Mouse (Mus musculus): ENCODE measurements around the gene Aars2. TPM values are rescaled to one million over a fixed set of nuclear protein-coding genes. Genes with fewer than 3 reads are reported as not detected.

The Aars2 gene
- total RNA-seq, 2 experiments from 2014 or later: 4.0 to 4.6 TPM

DNA sequence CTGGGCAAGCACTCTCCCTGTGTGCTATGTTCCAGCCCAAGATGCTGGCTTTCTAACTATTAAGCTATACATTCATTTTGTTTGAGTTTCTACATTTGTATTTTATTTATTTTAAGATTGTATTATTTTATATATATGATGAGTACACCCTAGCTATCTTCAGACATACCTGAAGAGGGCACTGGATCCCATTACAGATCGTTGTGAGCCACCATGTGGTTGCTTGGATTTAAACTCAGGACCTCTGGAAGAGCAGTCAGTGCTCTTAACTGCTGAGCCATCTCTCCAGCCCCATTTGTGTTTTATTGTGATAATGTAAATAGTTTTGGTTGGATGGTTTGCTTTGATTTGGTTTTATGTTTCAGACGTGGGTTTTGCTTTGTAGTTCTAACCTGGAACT lies 7.1 kb upstream of the Aars2 start:
- ATAC-seq (ENCODE audit: poor library complexity, severe bottlenecking): no peak

DNA sequence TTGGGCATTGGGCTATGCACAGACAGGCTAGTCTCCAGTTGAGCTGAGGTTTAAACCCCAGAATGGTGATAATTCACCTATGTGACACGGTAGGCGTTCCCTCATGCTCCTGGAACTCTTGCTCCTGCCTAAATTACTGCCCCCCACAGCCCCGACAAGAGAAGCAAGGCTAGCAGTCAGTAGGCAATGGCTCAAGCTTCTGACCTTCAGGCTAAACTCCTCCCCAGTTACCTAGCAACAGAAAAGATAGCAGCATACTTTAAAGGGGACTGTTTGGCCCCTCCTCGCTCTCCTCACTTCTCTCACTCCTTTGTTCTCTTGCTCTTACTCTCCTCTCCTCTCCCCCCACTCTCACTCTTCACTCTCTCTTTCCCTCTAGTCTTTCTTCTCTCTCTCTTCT lies 5.7 kb upstream of the Aars2 start:
- ATAC-seq (ENCODE audit: poor library complexity, severe bottlenecking): no peak

DNA sequence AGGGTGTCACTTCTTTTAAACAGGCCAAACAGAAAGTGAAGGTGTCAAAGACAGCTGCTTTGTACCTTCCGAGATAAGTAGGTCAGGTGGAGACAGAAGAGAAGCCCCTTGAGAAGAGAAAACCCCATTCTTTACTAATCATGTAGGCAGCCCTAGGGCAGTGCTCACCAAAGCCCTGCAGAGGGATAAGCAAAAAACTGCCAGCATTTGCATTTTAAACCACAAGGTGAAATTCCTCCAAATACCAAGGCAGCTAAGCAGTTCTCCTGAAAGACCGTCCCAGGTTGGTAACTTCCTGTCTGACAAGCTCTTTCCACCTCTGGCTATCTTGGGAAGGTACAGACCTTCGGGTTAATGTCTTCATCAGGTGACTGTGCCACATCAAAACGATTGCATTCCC lies 4.3 kb upstream of the Aars2 start:
- ATAC-seq (ENCODE audit: poor library complexity, severe bottlenecking): no peak

DNA sequence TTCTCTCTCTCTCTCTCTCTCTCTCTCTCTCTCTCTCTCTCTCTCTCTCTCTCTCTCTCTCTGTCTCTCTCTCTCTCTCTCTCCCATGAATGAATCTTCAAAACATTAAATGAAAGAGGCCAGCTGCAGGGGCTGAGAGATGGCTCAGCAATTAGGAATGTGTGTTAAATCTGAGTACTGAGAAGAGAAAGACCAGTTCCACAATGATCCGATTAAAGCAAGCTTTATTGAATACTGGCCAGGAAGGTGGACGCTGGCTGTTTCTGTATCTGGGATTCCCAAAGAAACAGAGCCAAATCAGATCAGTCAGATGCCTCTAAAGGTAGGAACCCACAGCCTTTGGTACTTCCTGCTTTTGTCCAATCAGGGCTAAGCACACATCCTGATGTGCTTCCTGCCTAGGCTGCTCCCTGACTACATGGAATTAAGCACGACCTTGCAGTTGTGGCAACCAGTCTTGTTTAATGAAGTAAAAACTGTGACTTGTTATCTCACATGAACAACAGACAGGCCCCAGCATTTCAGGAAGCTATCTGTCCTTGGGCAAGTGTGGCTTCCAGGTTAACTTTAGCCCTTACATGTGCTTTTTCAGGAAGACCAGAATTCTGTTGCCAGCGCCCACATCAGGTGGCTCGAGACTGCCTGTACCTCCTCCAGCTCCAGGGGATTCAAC lies 3.2 kb upstream of the Aars2 start:
- no peak for ATAC-seq (ENCODE audit: poor library complexity, severe bottlenecking)

DNA sequence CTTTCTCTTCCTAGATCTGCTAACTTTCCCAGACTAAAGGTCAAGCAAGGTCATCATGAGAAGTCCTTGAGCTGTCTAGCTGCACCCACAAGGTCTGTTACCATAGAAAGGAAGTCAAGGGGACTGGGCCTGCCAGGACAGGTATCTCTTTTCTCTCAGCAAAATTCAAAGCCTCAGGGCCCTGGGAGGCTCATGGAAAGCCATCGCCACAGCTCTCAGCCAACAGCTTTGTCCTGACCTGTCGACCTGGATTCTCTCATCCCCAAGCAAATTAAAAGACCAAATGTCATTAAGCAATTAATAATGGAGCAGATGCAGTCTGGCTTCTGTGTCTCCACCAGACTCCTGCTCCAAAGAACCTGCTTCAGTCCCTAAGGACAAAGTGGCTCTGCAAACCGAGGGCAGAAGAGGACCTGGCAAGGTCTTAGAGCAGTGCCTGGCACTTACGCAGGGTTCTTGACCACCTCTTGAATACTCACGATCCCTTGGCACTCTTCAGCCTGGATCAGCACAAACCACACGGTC lies 638 bp upstream of the Aars2 start:
- no peak for ATAC-seq (ENCODE audit: poor library complexity, severe bottlenecking)

DNA sequence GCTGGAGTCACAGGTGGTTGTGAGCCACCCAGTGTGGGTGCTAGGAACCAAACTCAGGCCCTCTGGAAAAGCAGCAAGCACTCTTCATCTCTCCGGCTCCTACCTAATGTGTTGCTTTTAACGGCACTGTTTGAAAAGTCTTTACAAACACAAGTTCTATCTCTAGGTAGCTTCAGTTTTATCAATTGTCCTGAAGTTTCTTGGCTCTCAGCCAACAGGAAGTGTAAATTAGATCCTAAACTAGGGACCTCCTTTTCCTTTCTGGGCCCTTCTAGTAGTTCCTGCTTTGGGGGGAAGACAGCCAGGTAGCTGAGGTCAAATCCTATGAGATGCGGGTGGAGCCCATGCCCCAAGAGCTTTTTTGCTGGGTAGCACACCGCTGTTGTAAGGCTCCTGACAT lies 4.2 kb downstream of the Aars2 start:
- no peak for ATAC-seq (ENCODE audit: poor library complexity, severe bottlenecking)

DNA sequence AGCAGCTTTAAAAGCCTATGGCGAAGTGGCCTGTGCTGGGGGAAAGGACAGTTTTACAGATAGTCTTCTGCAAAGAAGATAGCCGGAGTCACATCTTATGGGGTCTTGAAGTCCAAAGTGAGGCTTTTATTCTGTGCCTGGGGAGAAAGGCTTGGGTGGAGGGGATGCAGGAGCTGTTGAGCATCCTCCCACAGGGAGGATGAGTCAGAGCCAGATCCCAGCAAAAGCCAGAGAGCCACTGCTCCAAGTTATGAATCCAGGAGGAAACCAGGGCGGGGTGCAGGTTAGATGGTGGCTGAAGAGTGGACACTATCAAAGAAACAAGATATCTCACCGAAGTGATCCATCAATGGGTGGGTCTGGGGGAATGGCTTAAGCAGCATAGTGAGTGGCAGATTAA lies 5.1 kb downstream of the Aars2 start:
- ATAC-seq (ENCODE audit: poor library complexity, severe bottlenecking): no peak

DNA sequence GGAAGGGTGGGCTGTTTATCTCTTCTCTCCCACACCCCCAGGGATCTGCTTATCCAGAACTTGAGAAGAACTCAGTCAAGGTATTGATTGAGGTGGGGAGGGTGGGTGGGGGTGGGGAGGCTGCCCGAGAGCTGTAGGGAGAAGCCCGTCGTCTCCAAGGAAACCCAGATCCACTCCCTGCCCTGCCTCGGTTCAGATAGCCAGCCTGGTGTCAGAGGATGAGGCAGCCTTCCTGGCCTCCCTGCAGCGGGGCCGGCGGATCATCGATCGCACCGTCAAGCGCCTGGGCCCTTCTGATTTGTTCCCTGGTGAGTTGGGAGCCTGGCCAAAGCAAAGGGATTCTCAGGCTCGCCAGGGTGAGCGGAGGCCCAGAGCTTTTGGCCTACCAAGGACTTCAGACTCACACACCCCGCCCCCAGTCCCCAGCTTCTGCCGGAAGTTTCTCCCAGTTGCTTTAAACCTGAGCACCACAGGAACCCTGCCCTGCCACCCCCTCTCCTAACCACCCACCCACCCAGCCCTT lies 8.6 kb downstream of the Aars2 start:
- no peak for ATAC-seq (ENCODE audit: poor library complexity, severe bottlenecking)

DNA sequence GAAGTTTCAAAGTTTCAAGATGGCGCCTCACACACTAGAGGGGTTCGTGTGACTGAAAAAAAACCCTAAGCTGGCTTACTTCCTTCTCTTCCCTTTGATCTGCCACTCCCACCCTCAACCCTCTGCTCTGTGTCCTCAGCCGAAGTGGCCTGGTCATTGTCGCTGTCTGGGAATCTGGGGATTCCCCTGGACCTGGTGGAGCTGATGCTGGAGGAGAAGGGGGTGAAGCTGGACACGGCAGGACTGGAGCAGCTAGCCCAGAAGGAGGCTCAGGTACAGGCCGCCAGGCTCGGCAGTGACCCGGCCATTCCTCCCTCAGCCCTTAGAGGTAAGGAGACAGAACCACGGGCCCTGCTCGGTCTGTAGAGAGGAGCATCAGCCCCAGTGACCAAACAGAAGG lies 9.2 kb downstream of the Aars2 start:
- no peak for ATAC-seq (ENCODE audit: poor library complexity, severe bottlenecking)

DNA sequence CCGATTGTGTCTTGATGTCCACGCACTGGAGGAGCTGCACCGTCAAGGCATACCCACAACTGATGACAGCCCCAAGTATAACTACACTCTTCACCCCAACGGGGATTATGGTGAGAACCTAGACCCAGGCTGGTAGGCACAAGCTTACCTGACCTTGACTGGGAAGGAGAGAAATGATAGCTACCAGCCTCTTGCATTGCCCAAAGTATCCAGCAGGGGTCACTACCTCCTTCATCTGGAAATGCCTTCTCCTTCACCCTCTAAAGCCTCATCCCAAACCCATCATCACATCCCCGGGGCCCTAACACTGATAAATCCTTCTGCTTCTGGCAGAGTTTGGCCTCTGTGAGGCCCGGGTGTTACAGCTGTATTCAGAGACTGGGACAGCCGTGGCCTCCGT lies 9.8 kb downstream of the Aars2 start:
- ATAC-seq (ENCODE audit: poor library complexity, severe bottlenecking): peak; percentile 85

DNA sequence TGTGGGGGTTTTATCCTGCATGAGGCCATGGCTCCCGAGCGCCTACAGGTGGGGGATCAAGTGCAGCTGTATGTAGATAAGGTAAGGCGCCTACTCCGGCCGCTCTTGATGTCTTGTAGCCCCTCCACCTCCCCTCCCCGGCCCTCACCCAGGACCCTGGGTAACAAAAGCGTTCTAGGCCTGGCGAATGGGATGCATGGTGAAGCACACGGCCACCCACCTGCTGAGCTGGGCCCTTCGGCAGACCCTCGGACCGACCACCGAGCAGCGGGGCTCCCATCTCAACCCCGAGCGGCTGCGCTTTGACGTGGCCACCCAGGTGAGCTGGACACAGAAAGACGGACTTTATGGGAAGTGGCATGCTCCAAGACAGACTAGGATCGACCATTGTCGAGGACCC lies 10.5 kb downstream of the Aars2 start:
- ATAC-seq (ENCODE audit: poor library complexity, severe bottlenecking): no peak

DNA sequence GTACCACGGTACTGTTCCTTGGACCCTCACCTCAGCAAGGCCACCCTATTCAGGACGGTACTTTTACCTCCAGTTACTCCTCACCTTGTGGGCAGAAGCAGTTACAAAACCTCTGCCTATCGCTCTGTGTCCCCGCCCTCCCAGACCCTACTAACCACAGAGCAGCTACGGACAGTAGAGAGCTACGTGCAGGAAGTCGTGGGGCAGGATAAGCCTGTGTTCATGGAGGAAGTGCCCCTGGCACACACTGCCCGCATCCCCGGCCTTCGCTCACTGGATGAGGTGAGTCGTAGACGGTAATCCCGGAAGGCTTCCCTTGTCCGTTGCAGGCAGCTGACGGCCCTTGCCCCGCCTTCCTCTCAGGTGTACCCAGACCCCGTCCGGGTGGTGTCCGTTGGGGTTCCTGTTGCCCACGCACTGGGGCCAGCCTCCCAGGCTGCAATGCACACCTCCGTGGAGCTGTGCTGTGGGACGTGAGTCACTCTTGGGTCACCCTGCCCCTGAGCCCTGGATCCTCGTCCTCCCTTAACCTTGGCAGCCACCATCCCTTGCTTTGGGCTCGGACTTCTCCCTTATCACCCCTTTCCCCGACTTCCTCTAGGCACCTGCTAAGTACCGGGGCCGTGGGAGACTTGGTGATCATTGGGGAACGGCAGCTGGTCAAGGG lies 11.0 kb downstream of the Aars2 start:
- peak; percentile 80 for ATAC-seq (ENCODE audit: poor library complexity, severe bottlenecking)

DNA sequence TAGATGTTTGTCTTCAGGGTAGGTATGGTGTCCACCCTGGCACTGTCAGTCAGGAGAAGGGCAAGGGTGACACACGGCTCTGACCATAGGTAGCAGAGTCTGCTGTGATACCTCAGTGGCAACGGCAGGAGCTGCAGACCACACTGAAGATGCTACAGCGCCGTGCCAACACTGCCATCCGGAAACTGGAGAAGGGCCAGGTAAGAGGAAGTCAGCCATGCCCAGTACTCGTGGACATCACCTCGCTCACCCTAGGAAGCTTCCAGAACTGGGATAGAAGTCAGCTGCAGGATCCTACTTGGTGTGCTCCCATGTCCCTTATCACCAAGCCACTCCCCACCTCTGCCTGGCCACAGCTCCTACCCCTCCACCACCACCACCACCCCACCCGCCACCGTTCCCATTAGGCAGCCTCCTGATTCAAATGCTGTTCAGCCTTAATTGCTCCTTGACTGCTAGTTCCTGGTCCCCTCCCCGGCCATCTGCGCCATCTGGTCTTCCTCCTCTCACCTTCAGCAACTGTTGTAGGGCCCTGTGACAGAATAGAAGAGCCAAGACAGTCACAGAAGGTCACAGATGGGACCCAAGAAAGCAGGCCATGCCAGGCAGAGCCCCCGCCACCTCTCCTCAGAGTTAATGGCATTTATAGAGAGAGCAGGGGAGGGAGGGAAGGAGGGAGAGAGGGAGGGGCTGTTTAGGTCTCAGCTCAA lies 12.3 kb downstream of the Aars2 start:
- ATAC-seq (ENCODE audit: poor library complexity, severe bottlenecking): no peak

DNA sequence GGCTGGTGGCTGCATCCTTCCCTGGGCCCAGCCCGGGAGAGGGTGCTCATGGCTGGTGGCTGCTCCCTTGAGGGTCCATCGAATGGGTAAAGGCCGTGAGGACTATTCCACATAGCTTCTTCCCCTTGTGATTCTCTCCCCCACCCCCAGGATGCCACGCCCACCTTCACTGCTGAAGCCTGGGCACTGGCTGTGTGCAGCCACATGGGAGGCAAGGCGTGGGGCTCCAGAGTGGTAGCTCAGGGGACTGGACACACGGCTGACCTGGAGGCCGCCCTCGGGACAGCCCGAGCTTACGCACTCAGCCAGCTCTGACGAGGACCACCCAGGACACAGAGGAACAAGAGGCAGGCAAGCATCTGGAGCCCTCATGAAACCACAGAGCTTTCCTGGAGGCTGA lies 13.5 kb downstream of the Aars2 start:
- ATAC-seq (ENCODE audit: poor library complexity, severe bottlenecking): no peak

DNA sequence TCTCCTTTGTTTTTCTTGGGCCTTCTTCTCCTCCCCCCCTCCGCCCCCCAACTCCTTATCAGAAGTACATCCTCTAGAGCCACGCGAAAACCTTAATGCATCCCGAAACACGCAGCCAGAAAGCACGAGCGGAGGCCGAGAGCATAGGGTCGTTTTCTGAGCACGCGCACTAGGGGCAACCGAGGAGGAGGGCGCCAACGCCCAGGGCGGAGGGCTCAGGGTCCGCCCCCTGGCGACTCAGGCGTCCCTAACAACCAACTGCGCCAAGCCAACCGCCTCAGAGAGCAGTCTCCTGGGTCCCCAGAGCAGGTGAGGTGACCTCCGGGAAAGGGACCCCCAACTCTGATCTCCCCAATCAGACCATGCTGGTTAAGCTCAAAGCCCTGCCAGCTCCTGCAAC lies 16.6 kb downstream of the Aars2 start, which contains the start of gene Tcte1:
TSS of gene Tcte1 (plus strand) at position 172 of the 400 bp plus-strand sequence.
- no peak for ATAC-seq (ENCODE audit: poor library complexity, severe bottlenecking)

DNA sequence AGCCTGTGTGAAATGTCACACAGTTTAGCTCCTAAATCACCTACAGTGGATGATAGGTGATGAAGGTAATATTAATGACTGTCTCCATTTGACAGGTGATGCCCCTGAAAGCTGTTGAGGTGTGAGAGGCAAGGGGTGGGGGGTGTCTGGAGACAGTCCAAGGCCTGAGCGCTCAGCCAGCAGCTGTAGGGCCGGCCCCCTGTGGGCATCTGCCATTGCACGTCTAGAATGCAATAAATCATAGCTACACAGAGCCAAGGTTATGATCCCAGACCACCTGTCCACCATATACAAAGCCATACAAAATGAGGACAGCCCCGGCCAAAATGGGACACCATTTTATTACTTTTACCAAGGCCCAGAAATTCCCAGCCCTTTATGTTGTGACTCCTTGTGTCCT lies 18.3 kb downstream of the Aars2 start:
- no peak for ATAC-seq (ENCODE audit: poor library complexity, severe bottlenecking)

DNA sequence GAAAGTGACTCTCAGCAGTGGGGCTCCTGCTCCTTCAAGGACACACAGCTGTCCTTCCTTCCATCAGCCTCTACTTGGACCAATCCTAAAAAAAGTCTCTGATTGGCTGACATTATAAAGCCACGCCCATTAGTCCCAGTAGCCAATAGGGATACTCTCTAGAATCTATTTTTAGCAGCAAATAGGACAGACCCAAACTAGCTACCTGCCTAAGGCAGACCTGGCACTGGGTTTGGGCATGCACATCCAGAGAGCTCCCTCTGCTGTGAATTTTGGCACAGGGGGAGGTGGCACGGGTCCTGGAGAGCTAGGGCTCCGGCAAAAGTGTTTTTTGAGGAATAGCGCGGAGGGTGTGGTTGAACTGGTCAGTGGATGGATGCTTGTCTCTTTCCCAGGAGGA lies 19.9 kb downstream of the Aars2 start:
- no peak for ATAC-seq (ENCODE audit: poor library complexity, severe bottlenecking)

DNA sequence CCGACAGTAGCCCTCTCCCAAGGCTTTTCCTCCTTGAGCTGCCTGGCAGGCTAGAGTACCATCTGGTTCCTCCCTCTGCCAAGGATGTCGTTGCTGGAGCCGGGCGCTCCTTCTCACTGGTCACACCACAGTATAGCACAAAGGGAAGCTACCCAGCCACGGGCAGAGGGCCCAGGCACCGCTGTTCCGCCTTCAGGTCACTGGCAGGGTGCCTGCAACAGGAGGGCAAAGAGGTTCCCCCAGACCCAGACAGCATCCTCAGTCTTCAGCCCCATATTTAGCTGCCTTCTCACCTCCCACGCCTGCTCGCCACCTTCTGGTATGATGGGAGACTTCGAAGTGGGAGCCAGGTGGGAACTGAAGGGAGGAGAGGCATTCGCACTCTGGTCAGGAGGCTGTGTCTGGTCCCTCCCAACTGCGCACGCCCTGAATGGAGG lies 23.7 kb downstream of the Aars2 start:
- no peak for ATAC-seq (ENCODE audit: poor library complexity, severe bottlenecking)

DNA sequence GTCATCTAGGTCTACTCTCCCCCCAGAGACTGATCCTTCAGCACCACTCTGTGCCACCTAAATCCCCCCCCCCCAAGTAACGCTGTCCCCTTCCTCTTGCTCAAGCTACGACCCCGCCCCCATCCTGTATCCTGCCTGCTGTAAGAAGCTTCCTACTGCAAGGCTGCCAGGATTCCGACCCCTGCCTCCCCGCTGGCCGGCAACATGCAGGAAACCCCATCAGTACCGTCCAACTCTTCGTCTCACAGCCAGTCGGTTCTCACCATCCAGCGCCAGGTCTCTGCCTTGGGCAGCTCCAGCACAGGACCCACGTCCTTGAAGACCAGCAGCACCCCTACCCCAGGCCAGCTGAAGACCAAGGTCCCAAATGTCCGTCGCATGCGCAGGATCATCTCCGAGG lies 26.3 kb downstream of the Aars2 start:
- no peak for ATAC-seq (ENCODE audit: poor library complexity, severe bottlenecking)

DNA sequence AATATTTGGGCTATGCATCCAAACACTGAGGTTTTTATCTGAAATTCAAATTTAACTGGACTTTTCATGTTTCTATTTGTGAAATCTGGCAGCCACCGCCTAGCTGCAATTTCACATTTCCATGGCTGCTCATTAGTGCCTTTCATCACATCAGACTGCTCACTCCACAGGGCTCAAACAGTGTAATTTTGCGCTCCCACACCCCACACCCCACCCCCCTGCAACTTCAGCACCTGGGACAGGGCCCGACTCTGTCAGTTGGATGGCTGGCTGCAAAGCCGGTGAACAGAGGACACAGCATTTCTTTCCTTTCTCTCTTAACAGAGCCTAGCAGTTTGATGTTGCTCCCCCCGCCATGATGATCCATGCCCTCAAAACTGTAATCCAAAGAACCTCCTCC lies 29.6 kb downstream of the Aars2 start:
- ATAC-seq (ENCODE audit: poor library complexity, severe bottlenecking): no peak

DNA sequence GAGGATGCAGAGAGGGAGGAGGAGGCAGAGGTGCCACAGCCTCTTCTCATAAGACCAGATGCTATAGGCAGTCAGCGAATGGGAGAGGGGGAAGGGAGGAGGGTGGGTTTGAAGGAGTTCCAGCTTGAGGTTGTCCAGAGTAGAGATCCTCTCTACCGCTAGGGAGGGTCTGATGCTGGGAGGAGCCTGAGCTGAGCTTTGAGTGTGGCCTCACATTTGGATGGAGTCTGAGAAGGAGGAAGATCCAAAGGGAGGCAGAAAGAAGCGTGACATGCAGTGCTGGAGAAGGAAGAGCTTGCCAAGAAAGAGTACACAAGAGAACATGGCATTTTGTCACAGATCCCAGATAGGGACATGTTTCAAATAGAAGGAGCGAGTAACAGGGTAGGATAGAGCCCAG lies 31.8 kb downstream of the Aars2 start:
- no peak for ATAC-seq (ENCODE audit: poor library complexity, severe bottlenecking)

DNA sequence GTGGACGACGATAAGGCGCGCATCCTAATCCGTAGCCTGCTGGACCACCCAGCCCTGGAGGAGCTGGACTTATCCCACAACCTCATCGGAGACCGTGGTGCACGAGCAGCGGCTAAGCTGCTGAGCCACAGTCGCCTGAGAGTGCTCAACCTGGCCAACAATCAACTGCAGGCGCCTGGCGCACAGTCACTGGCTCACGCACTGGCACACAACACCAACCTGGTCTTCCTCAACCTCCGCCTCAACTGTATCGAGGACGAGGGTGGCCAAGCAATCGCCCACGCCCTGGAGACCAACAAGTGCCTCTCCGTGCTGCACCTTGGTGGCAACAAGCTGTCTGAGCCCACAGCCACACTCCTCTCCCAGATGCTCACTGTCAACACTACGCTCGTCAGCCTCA lies 33.0 kb downstream of the Aars2 start:
- ATAC-seq (ENCODE audit: poor library complexity, severe bottlenecking): no peak

Data from megakaryocyte, adult 5-6 weeks (primary cell).